Mouse (Mus musculus): Measurements from ENCODE around the gene Tet3. TPM values are rescaled to one million over a fixed set of nuclear protein-coding genes. Genes with fewer than 3 reads are reported as not detected.

Gene Tet3
- total RNA-seq, 2 experiments from 2014 or later = 12.2 to 29.6 TPM

DNA sequence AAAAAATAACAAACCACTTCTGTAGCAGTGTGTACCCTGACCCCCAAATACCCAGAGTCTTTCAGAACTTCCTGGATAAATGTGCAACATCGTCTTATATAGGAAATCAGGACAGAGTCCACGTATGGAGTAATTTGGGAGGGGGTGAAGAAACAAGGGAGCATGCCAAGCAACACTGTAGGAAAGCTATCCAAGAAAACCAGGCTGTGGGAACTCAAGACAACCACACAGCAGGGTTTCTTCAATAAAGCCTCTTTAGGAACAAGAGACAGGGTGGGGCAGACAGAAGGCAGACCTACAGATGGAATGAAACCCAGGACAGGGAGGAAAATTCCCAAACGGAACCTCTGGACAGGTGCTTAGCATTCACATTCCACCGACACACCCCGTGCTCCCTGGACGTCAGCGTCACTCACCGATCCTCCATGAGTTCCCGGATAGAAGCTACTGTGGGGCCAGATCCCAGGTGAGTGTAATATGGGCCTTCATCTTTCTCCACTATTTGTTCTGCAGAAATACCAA is 73.3 kb downstream of the Tet3 start:
- no peak for ATAC-seq (replicated peaks; ENCODE audit: poor library complexity)

- ATAC-seq (replicated peaks; ENCODE audit: poor library complexity) = peak; percentile 95
Observed at GRCm38 (mm10) chr6:83381510-83382491, 77.1 kb downstream of the Tet3 start.

DNA sequence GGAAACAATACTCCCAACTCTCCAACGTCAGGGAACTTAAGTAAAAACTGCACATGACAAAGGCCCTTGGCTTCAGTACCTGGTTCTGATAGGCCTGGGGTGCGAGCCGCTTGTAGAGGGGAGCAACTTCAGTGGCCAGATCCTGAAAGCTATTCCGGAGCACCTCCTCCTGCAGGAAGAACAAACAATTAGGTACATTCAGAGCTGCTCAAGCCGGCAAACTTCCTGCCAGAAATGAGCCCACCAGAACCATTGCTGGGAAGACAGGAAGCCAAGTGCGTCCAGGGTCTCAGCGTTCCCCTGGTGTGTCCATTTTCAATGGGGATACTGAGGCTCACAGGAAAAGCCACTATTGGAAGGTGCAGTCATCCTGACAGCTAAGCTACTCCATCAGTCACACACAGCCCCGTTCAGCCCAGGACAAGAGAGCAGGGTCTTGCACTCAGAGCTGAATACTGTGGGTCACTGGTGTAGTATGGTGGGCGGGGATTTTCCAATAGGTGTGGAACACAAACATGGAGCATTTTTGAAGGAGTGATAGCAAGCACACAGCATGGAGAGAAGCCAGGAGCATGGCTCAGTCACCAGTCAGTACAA is 85.1 kb downstream of the Tet3 start:
- ATAC-seq (replicated peaks; ENCODE audit: poor library complexity) = no peak

DNA sequence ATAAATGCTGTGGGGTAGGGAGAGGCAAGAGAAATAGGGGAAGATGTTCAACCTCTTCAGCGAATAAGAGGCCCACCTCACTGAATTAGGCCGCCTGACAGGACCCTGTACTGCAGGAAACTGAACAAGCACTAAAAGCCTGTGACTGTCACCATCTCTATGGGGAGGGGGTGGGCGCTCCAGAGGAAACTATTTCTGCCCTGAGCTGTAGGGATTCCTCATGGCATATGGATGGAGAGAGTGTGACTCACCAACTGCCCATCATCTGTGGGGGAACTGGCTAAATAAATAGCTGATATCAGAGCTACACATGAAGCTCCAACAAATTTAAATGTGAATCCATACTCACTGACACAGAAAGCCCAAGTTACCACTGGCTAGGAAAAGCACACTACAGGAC is 87.5 kb downstream of the Tet3 start:
- ATAC-seq (replicated peaks; ENCODE audit: poor library complexity) = no peak

- no peak for ATAC-seq (replicated peaks; ENCODE audit: poor library complexity)
Observed at GRCm38 (mm10) chr6:83370316-83370965, 88.4 kb downstream of the Tet3 start.

DNA sequence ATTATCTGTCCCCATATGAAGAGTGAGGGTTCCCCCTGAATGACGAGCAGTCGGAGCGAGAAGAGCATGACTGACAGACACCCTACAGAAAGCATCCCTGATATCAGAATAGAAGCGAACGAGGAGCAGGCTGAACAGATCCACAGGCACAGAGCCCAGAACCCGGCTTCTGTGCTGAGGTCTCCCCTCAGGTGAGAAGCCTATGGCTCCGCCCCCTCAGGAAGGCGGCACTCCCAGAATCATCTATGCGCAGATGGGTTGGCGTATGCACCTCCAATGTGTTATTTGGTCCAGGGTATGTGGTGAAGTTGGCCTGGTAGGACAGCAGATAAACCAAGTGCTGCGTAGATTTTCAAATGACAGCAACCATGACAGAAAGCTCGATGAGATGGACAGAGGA is 95.8 kb downstream of the Tet3 start:
- ATAC-seq (replicated peaks; ENCODE audit: poor library complexity) = no peak

GRCm38 (mm10) chr6:83361523-83362248 is 97.2 kb downstream of the Tet3 start:
- peak; percentile 51 for ATAC-seq (replicated peaks; ENCODE audit: poor library complexity)

GRCm38 (mm10) chr6:83357436-83357835 is 101.4 kb downstream of the Tet3 start:
- ATAC-seq (replicated peaks; ENCODE audit: poor library complexity) = no peak

- ATAC-seq (replicated peaks; ENCODE audit: poor library complexity) = peak; percentile 67
Observed at GRCm38 (mm10) chr6:83356569-83357138, 102.2 kb downstream of the Tet3 start.

- ATAC-seq (replicated peaks; ENCODE audit: poor library complexity) = no peak
Observed at GRCm38 (mm10) chr6:83354856-83355781, 103.8 kb downstream of the Tet3 start.

DNA sequence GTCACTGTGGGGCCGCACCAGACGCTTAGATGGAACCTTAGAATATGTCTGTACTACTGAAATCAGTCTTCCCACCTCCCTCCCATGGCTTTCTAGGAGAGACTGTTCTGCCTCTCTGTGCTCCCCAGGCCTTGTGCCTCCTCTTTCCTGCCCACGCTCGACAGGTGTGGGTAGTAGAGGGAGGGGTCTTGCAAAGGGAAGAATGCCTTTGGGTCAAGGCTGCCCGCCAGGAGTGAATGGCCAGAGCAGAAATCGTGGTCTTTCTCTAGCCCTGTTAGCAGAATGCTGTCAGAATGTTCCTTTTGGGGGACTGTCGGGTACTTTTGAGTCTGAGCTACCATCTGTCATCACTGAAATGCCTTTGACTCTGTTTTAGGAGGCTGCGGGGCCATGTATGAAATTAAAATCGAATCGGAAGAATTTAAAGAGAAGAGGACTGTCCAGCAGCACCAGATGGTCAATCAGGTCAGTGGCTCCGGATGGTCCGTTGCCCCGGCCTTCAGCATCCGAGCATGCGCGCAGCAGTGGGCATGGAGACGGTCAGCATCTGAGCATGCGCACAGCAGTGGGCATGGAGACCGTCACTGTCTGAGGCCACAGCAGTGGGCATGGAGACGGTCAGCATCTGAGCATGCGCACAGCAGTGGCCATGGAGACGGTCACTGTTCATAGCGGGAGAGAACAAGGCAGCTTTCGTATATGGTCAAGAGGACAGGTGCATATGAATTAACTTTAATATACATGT is 106.0 kb downstream of the Tet3 start:
- no peak for ATAC-seq (replicated peaks; ENCODE audit: poor library complexity)

DNA sequence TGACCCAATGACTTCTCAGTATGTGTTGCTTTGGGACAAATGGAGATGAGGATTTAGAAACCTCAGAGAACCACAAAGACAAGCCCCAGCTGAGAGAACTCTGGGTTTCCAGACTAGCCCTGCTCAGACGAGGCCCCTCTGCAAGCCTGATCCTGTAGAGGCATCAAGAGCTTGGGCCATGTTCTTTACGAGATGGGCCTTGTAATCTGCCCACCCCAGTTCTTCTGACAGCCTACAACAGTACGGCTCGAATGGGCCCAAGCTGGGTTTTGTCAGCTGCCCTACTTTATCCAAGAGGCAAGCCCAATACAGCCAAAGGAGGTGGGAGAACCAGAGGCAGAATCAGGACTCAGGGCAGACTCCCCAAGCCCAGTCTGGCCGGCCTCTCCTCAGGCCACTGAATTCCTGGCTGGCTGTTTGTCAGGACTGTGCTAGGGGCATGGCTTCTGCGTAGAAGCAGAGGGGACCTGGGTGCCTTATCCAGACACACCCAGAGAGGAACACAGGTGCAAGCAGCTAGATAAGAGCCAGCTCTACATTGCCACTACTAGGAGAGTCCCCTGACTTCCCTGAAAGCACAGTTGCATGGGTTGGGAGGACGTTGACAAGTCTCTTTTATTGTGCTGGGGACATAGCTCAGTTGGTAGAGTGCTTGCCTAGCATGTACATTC is 107.3 kb downstream of the Tet3 start:
- peak; percentile 78 for ATAC-seq (replicated peaks; ENCODE audit: poor library complexity)

GRCm38 (mm10) chr6:83350851-83351405 is 108.0 kb downstream of the Tet3 start:
- ATAC-seq (replicated peaks; ENCODE audit: poor library complexity) = no peak

DNA sequence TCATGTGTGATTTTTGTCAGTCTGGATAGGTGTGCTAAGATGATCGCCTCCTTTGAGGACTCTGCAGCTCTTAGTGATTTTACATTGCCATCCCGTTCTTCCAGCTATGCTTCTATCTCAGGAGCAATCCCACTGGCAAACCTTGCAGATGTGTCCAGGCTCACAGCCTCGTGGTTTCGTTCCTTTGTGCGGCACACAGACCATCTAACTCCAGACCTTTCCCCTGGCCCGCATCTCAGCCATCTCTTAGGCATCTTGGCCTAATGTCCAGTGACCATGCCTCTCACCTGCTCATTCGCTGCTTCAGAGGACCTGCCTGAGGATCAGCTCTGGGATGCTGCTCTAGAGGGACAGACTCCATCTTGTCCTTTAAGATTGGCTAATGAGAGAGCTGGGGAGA is 108.7 kb downstream of the Tet3 start:
- ATAC-seq (replicated peaks; ENCODE audit: poor library complexity) = no peak

DNA sequence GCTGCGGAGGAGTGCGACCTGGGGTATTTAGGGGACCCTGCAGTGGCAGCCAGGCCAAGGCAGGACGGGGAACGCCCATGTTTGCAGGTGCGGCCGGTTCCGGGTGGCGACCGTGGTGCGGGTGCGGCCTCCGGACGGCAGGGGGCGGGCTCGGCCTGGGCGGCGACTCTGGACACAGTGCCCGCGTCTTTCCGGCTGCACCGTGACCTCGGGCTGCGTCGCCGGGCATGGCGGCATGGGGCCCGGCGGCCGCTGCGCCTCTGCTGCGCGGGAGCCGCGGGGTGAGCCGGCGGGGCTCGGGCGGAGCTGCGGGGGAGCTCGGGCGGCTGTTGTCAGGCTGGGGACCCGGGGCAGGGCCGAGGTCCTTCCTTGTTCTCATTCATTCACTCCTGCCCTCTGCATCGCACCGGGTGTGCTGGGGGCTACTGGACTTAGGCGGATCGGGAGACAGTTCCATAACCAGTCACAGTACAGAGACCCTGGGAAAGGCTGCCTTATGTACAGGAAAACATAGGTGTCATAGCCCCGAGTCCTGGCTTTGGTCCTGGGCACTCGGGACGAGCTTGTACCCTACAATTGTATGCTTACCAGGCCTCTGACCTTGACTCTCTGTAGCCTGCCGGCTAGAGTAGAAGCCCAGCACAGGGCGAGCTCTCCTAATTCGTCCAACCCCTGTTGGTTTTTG is 109.5 kb downstream of the Tet3 start:
- peak; percentile 90 for ATAC-seq (replicated peaks; ENCODE audit: poor library complexity)

DNA sequence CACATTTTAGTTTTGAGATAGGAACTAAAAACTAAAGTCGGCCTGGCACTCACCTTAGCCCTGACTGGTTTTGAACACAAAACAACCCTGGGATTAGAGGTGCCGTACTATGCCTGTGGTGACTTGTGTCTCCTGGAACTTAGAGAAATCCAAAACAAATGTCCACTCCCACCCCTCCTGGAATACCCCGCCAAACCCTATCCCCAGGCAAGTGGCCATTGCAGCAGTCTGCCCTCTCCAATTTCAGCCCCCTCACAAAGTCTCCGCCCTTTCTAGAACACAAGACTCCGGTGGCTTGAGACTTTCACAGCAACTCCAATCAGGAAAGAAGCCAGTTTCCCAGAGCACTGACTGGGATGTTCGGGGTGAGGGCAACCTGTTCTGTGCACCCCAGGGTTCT is 110.0 kb downstream of the Tet3 start, which contains the start of gene Bola3:
Bola3 (plus strand) TSS at position 275 of the 400 bp plus-strand sequence.
- ATAC-seq (replicated peaks; ENCODE audit: poor library complexity) = peak; percentile 9

GRCm38 (mm10) chr6:83347916-83348315 is 111.0 kb downstream of the Tet3 start:
- no peak for ATAC-seq (replicated peaks; ENCODE audit: poor library complexity)

Data from megakaryocyte progenitor cell, adult 5-6 weeks (primary cell).